Mouse (Mus musculus) stomach, postnatal 0 days (tissue): ENCODE data around the gene Sumo1.

Source experiments
- CTCF ChIP-seq: IDR thresholded peaks from 2 replicates; pipeline ENCODE4 v1.5.1; 2016; ENCODE audit warnings: antibody characterized with exemption, low read depth, mild to moderate bottlenecking, moderate library complexity
- EP300 ChIP-seq: optimal IDR thresholded peaks from 2 replicates; pipeline ENCODE3; 2016; ENCODE audit warnings: antibody characterized with exemption

DNA sequence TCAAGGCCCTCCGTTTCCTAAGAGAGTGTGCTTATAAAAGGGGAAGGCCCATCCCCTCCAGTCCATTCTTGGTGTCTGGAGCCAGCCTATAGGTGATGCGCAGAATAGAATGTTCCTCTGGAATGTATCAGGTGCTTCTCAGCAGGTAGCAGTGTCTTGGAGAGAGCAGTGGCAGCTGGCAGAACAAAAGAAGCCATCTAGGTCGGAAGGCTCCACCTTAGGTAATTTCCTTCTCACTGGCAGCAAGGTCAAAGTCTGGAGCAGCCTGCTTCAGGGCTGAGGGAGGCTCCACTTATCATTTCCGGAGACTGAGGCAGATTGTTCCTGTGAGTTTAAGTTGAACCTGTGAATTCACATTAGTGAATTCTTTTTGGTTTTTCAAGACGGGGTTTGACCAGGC lies 27.1 kb upstream of the Sumo1 start:
- TF ChIP-seq CTCF (no peak), EP300 (no peak)
